Mouse (Mus musculus): ENCODE measurements around the gene Tarbp1. TPM values are rescaled to one million over a fixed set of nuclear protein-coding genes. Genes with fewer than 3 reads are reported as not detected.

Tarbp1 gene
- polyA plus RNA-seq, 1 experiment, result 0.34 TPM

DNA sequence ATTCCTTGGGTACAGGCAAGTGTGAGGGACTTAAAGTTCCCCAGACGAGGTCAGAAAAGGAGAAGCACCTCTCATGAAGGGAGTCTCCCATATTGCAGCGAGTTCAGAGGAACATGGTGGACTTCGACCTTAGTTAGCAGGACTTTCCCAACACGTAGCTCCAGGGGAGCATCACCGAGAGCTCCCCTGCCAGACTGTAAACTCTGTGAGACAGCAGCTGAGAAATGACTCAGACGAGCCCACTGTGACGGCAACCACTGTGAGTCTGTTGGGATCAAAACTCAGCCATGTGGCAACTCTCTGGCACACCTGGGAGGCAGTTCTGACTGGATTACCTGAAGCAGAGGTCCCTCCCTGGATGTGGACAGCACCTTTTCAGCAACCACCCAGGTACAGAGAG lies 10.8 kb downstream of the Tarbp1 start:
- no peak overlapping the region for H3K4me3 ChIP-seq (replicated peaks)
- TF ChIP-seq FLI1 (IDR thresholded peaks at IDR 0.05; ENCODE audit: low read length) (no peak), GATA1 (IDR thresholded peaks at IDR 0.05; ENCODE audit: borderline replicate concordance, low read length) (no peak)
- no peaks in the 10 kb centered on the region for H3K27me3 ChIP-seq (replicated peaks)
- H3K9me3 ChIP-seq, result no peaks in the 10 kb centered on the region
- H3K36me3 ChIP-seq (replicated peaks; ENCODE audit: low read length), result peaks cover 79% of the 10 kb centered on the region
- peaks cover 8% of the 10 kb centered on the region; the same call in 1 of the 2 replicates for H3K4me1 ChIP-seq

DNA sequence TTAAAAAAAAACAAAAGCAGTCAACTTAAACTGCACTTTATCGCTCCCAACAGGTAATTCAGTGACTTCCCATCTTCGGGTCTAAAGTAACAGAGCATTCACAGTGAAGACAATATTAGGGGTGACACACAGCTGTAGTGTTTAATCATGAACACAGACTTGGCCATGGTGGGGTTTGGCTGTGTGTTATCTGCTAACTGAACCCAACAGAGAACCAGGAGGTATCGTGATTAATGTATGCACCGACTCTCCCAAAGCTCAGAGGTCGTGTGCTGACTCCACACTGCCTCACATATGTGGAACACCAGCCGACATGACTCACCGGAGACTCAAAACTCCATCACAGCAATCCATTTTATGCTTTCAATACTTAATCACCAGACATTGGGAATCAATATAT lies 13.1 kb downstream of the Tarbp1 start:
- peaks cover 77% of the 10 kb centered on the region for H3K36me3 ChIP-seq (replicated peaks; ENCODE audit: low read length)

DNA sequence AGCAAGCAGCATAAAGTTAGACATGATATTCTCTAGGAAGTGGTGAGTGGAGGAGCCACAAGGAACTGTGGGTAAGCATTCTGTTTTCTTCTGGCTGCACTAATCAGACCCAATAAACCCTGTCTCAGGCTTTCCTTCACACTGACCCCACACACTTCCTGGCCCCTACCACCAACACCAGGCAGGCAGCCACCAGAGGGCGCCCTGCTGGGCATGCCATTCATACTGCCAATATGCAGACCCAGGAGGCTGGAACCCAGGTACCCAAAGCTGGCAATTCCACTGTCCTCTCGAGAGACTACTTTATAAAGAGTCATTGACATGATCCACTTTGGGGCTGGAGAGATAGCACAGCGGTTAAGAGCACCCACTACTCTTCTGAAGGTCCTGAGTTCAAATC lies 14.6 kb downstream of the Tarbp1 start:
- H3K4me3 ChIP-seq (replicated peaks), result no peak overlapping the region
- H3K36me3 ChIP-seq (replicated peaks; ENCODE audit: low read length), result peaks cover 86% of the 10 kb centered on the region
- TF ChIP-seq GATA1 (IDR thresholded peaks at IDR 0.05; ENCODE audit: borderline replicate concordance, low read length) (no peak), FLI1 (IDR thresholded peaks at IDR 0.05; ENCODE audit: low read length) (no peak)
- no peaks in the 10 kb centered on the region for H3K27me3 ChIP-seq (replicated peaks)
- no peaks in the 10 kb centered on the region for H3K9me3 ChIP-seq
- H3K4me1 ChIP-seq, result peaks cover 8% of the 10 kb centered on the region; the same call in 1 of the 2 replicates

More for the DNA sequence above, 13.1 kb downstream of the Tarbp1 start:
- no peak overlapping the region for H3K4me3 ChIP-seq (replicated peaks)
- no peak for TF ChIP-seq FLI1 (IDR thresholded peaks at IDR 0.05; ENCODE audit: low read length)
- TF ChIP-seq GATA1 (IDR thresholded peaks at IDR 0.05; ENCODE audit: borderline replicate concordance, low read length), result no peak
- H3K27me3 ChIP-seq (replicated peaks), result no peaks in the 10 kb centered on the region
- no peaks in the 10 kb centered on the region for H3K9me3 ChIP-seq
- peaks cover 8% of the 10 kb centered on the region; the same call in 1 of the 2 replicates for H3K4me1 ChIP-seq

DNA sequence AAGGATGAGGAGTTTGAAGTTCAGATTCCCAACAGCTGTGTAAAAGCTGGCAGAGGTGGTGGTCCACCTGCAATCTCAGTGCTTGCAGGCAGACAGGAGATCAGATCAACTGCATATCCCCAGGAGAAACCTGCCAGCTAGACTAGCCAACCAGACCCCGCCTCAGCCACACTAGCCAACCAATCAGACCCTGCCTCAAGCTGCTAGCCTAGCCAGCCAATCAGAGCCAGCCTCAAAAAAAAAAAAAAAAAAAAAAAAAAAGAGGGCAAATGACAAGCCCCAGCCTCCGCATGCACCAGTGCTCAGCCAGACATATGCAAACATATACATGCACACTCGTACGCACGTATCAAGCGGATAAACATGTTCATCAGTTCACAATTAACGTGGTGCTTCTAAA lies 19.5 kb downstream of the Tarbp1 start:
- Histone ChIP-seq H3K9me3 (peaks cover 4% of the 10 kb centered on the region; the same call in 1 of the 2 replicates), H3K4me1 (peaks cover 7% of the 10 kb centered on the region; the same call in 1 of the 2 replicates), H3K36me3 (replicated peaks; ENCODE audit: low read length) (peaks cover 93% of the 10 kb centered on the region), H3K4me3 (replicated peaks) (no peak overlapping the region), H3K27me3 (replicated peaks) (no peaks in the 10 kb centered on the region)
- no peak for TF ChIP-seq GATA1 (IDR thresholded peaks at IDR 0.05; ENCODE audit: borderline replicate concordance, low read length)
- no peak for TF ChIP-seq FLI1 (IDR thresholded peaks at IDR 0.05; ENCODE audit: low read length)

DNA sequence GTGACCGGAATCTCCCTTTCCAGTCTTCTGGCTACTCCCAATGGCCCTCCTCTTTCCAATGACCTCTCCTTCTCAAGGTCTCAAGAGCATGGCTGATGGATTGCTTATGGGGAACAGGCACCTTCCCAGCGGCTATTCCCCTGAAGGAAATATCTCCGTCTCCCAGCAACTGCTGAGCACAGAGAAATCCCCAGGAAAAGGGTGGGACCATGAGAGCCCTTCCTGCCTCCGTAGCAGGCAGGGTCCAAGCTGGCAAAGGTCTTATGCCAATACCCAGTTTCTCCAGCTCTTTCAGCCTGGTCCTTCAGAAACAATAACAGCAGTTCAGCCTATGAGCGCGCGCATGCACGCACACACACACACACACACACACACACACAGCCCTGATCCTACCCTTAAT lies 23.7 kb downstream of the Tarbp1 start:
- no peak for TF ChIP-seq FLI1 (IDR thresholded peaks at IDR 0.05; ENCODE audit: low read length)
- H3K9me3 ChIP-seq, result peaks cover 4% of the 10 kb centered on the region; the same call in 1 of the 2 replicates
- no peaks in the 10 kb centered on the region for H3K4me1 ChIP-seq
- H3K27me3 ChIP-seq (replicated peaks), result no peaks in the 10 kb centered on the region
- no peak overlapping the region for H3K4me3 ChIP-seq (replicated peaks)
- H3K36me3 ChIP-seq (replicated peaks; ENCODE audit: low read length), result peaks cover 99% of the 10 kb centered on the region

DNA sequence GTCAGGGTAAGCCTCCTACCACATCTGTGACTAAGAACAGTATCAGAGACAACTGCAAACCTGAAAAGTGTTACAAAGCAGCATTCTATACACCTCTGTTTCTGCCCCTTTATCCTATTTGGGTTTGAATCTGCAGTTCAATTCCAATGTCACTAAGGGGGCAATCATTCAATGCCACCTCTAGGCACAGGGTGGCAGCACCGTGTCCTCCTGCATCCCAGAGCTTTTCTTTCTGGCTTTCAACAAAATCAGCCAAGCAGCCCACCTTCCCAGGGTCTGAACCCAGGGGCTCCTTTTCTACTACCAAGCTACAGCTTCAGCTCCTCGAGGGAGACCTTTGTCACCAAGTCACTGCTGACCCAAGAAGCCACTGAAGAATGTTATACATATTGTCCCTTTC lies 35.9 kb downstream of the Tarbp1 start:
- H3K4me1 ChIP-seq, result peaks cover 6% of the 10 kb centered on the region; the same call in 1 of the 2 replicates

DNA sequence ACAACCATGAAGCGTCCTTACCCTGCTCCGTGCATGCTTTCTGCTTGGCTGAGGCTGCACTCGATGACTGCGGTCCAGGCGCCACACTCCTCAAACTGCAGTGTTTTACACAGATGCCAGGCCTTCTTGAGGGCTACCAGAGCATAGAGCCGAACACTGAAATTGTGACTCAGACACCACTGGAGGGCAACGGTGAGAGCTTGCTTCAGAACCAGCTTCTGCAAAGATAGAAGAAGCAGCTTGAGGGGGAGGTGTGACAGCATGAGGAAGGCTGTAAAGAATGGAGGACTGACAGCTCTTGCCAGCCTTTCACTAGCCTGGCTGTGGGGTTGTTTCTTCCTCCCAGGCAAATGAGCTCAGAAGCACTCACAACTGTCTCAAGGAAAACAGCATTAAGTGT lies 41.0 kb downstream of the Tarbp1 start:
- TF ChIP-seq FLI1 (IDR thresholded peaks at IDR 0.05; ENCODE audit: low read length), result no peak
- H3K4me1 ChIP-seq, result 0 out of 2 replicates have a peak, but pooled peaks cover 3% of the 10 kb centered on the region
- peaks cover 93% of the 10 kb centered on the region for H3K36me3 ChIP-seq (replicated peaks; ENCODE audit: low read length)

More for the DNA sequence above, 35.9 kb downstream of the Tarbp1 start:
- Histone ChIP-seq H3K9me3 (peaks cover 7% of the 10 kb centered on the region), H3K36me3 (replicated peaks; ENCODE audit: low read length) (peaks cover 76% of the 10 kb centered on the region), H3K4me3 (replicated peaks) (no peak overlapping the region), H3K27me3 (replicated peaks) (no peaks in the 10 kb centered on the region)
- TF ChIP-seq GATA1 (IDR thresholded peaks at IDR 0.05; ENCODE audit: borderline replicate concordance, low read length), result no peak
- no peak for TF ChIP-seq FLI1 (IDR thresholded peaks at IDR 0.05; ENCODE audit: low read length)

DNA sequence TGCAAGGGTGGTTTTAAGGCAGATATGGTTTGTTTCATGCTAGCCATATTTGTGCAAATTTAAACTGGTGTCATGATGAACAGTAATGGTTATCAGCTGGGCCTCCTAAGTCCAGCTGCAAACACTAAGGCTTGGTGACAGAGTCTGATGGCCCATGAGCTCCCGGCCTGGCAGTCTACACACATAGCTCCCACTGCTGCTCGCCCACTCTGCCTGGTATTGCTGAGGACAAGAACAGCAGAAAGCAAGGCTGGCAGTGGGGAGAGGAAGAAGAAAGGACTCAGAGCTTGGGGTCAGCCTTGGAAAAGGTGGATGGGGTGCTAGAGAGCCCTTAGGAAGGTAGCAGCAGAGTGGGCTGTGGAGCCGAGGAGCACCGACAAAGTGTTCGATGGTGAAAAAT lies 45.2 kb downstream of the Tarbp1 start:
- peaks cover 97% of the 10 kb centered on the region for H3K36me3 ChIP-seq (replicated peaks; ENCODE audit: low read length)
- H3K4me1 ChIP-seq, result no peaks in the 10 kb centered on the region; the same call in 1 of the 2 replicates
- no peak for TF ChIP-seq FLI1 (IDR thresholded peaks at IDR 0.05; ENCODE audit: low read length)
- no peak for TF ChIP-seq GATA1 (IDR thresholded peaks at IDR 0.05; ENCODE audit: borderline replicate concordance, low read length)
- H3K4me3 ChIP-seq (replicated peaks), result no peak overlapping the region
- no peaks in the 10 kb centered on the region for H3K9me3 ChIP-seq
- no peaks in the 10 kb centered on the region for H3K27me3 ChIP-seq (replicated peaks)

More for the DNA sequence above, 41.0 kb downstream of the Tarbp1 start:
- peaks cover 7% of the 10 kb centered on the region for H3K9me3 ChIP-seq
- H3K4me3 ChIP-seq (replicated peaks), result no peak overlapping the region
- no peaks in the 10 kb centered on the region for H3K27me3 ChIP-seq (replicated peaks)

DNA sequence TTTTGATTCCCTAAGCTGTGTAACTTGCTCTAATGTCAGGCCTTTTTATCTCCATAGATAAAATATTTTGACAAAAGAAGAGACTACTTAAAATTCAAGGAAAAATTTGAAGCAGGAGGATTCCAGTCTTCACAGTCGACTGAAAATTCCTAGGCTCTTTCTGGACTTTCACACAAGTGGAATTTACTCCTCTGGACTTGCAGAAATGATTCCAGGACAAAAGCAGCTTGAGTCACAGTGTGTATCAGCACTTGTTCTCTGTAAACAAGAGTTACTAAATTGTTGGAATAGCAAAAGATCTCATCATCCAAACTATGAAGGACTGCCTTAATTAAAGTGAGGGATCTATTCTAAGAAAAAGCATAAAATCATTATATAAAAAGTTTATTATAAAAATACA lies 49.9 kb downstream of the Tarbp1 start:
- H3K9me3 ChIP-seq, result no peaks in the 10 kb centered on the region
- H3K4me1 ChIP-seq, result peaks cover 33% of the 10 kb centered on the region
- H3K36me3 ChIP-seq (replicated peaks; ENCODE audit: low read length), result peaks cover 59% of the 10 kb centered on the region
- H3K4me3 ChIP-seq (replicated peaks), result no peak overlapping the region
- no peak for TF ChIP-seq GATA1 (IDR thresholded peaks at IDR 0.05; ENCODE audit: borderline replicate concordance, low read length)
- no peak for TF ChIP-seq FLI1 (IDR thresholded peaks at IDR 0.05; ENCODE audit: low read length)
- H3K27me3 ChIP-seq (replicated peaks), result no peaks in the 10 kb centered on the region

DNA sequence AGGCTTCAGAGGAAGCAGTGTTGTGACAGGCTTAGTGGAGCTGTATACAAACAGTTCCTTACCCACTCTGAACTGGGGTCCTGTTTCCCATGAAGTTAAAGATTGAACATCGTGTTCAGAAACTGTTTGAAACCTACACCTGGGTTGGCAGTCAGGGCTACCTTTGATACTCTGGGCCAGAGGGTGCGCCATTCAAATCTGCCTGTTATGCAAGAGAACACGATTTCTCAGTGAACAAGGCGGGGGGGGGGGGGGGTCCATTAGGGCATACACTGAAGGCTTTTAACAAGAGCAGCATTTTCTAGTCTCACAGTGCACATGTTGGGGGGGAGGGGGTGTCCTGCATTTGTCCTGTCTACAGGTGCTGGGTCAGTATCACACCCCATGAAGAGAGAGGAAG lies 50.7 kb downstream of the Tarbp1 start:
- no peak overlapping the region for H3K4me3 ChIP-seq (replicated peaks)
- peaks cover 52% of the 10 kb centered on the region for H3K36me3 ChIP-seq (replicated peaks; ENCODE audit: low read length)
- peaks cover 38% of the 10 kb centered on the region for H3K4me1 ChIP-seq
- H3K9me3 ChIP-seq, result no peaks in the 10 kb centered on the region
- TF ChIP-seq FLI1 (IDR thresholded peaks at IDR 0.05; ENCODE audit: low read length) (no peak), GATA1 (IDR thresholded peaks at IDR 0.05; ENCODE audit: borderline replicate concordance, low read length) (no peak)
- no peaks in the 10 kb centered on the region for H3K27me3 ChIP-seq (replicated peaks)

DNA sequence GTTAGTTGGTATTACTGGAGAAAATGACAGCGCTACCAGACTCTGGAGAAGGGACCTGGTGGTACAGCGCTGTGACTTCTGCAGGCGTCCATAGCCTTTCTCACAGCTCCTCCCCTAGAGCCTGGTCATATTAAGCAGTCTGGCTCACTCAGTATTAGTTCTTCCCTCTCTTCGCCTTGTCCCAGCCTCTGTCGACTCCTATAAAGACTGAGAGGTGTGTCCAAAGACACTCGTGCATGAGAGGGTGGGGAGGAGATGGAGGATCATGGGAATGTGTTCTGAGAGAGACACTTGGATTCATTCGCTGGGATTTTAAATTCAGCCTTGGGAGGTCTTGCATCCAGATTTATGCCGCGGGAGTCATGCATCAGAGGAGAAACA lies 52.0 kb downstream of the Tarbp1 start:
- TF ChIP-seq FLI1 (IDR thresholded peaks at IDR 0.05; ENCODE audit: low read length) (no peak), GATA1 (IDR thresholded peaks at IDR 0.05; ENCODE audit: borderline replicate concordance, low read length) (no peak)

More for the DNA sequence above, 52.0 kb downstream of the Tarbp1 start:
- Histone ChIP-seq H3K4me3 (replicated peaks) (peak overlapping the region; percentile 100), H3K4me1 (peaks cover 38% of the 10 kb centered on the region), H3K27me3 (replicated peaks) (no peaks in the 10 kb centered on the region), H3K36me3 (replicated peaks; ENCODE audit: low read length) (peaks cover 44% of the 10 kb centered on the region), H3K9me3 (no peaks in the 10 kb centered on the region)
